Comparison of ENCODE assay signal across 11 mouse cellular contexts in genomic region chr9:22136765-22137547, GRCm38 (mm10). TPM values are rescaled to one million over a fixed set of nuclear protein-coding genes. Genes with fewer than 3 reads are reported as not detected.
DNase-seq lines count a peak whose midpoint lies in the region; ATAC-seq and TF ChIP-seq lines count a peak whose summit lies in the region.
"Had no signal": no experiment of that assay in that cellular context is flagged by ENCODE, and none has a peak within 500 bp of the region (broad histone marks: within the 10 kb centered on the region; RNA-seq: fewer than 3 reads in every experiment).

No protein-coding gene starts in this region.

- ATAC-seq in heart, embryonic 15.5 days (replicated peaks; ENCODE audit: insufficient number of reproducible peaks, insufficient read depth, low FRiP score, low read depth), result 0 out of 2 replicates have a peak, but pooled peaks have one; percentile 19
- ATAC-seq in frontal cortex, adult (ENCODE audit: low TSS enrichment), result no peak
- ATAC-seq: forebrain, embryonic 14.5 days; Patski had no signal

- H3K4me3 ChIP-seq in heart, embryonic 15.5 days, result no peak overlapping the region
- H3K4me3 ChIP-seq in myocyte, result no peak overlapping the region

- H3K4me2 ChIP-seq in heart, embryonic 15.5 days, result peak overlapping the region; percentile 12; the same call in 1 of the 2 replicates
- peak overlapping the region; percentile 9 for H3K4me2 ChIP-seq in myocyte (ENCODE audit: low read depth)

- no peaks in the 10 kb centered on the region for H3K27me3 ChIP-seq in heart, embryonic 15.5 days
- no peaks in the 10 kb centered on the region for H3K27me3 ChIP-seq in myocyte (ENCODE audit: control insufficient read depth, insufficient read depth, insufficient read length)
- H3K27me3 ChIP-seq: Patski had no signal

- no peak for DNase-seq in heart, adult 8-10 months (ENCODE audit: low spot score)
- DNase-seq in R1 (ENCODE audit: low read depth, low spot score), result peak; percentile 98
- DNase-seq in forelimb bud, embryonic 11.5 days (ENCODE audit: low read depth, low spot score), result peak; percentile 49
- DNase-seq in ovary, postnatal 14 days (ENCODE audit: low spot score), result no peak
- no peak for DNase-seq in spleen, postnatal 4 days (ENCODE audit: low spot score in 2 of 2)
- DNase-seq: left cerebral cortex, postnatal 4 days had no signal

- no peaks in the 10 kb centered on the region for H3K36me3 ChIP-seq in heart, embryonic 15.5 days
- H3K36me3 ChIP-seq in myocyte (ENCODE audit: control insufficient read depth, insufficient read depth), result no peaks in the 10 kb centered on the region

- TF ChIP-seq POLR2A in myocyte (IDR thresholded peaks at IDR 0.05; ENCODE audit: insufficient read length, low read depth), result no peak

- WGBS in heart, embryonic 15.5 days, result 26% methylated on average over 23 of the region's 23 CpGs

- no peaks in the 10 kb centered on the region for H3K79me2 ChIP-seq in myocyte (ENCODE audit: control insufficient read depth, insufficient read depth)

- no peak overlapping the region for H3K27ac ChIP-seq in heart, embryonic 15.5 days

- H3K4me1 ChIP-seq in heart, embryonic 15.5 days (replicated peaks), result peaks cover under 1% of the 10 kb centered on the region; the same call in 1 of the 2 replicates

- H3K9me3 ChIP-seq in heart, embryonic 15.5 days (replicated peaks), result no peaks in the 10 kb centered on the region

- H3ac ChIP-seq in myocyte (ENCODE audit: control insufficient read depth, insufficient read length), result no peak overlapping the region

- no peak overlapping the region for H3K9ac ChIP-seq in heart, embryonic 15.5 days

TF ChIP-seq in myocyte, 11 proteins besides CTCF, POLR2A, EP300 and RAD21:
- TF ChIP-seq MAX (IDR thresholded peaks at IDR 0.05; ENCODE audit: low read depth), result no peak
- no peak for TF ChIP-seq POLR2AphosphoS2 (IDR thresholded peaks at IDR 0.05; ENCODE audit: insufficient read length, low read depth)
- no peak for TF ChIP-seq USF1 (IDR thresholded peaks at IDR 0.05; ENCODE audit: low read depth)
- no peak for TF ChIP-seq E2F4 (IDR thresholded peaks at IDR 0.05; ENCODE audit: insufficient read depth)

RNA-seq across cellular contexts. Expression of gene Acp5, which starts 1.4 kb away (rescaled TPM):
- 3.0 and 10.3 TPM in 2 replicates for polyA plus RNA-seq in heart, embryonic 15.5 days (2015; fragmentation: Nextera tagmentation; extraction: Ambion mirVana)
- total RNA-seq in heart, adult 8-10 months (2022), result 1 to 10 TPM in 3 of 4 experiments, under 1 TPM in 1; 0.98 to 1.6 (median 1.2) TPM
- polyA plus RNA-seq in myocyte (2012; fragmentation: generic; extraction: Trizol), result 0.16 TPM
- polyA plus RNA-seq: Patski had no signal

RNA-seq across cellular contexts. Expression of gene Pigyl, which starts 19.7 kb away (rescaled TPM):
- 48.6 and 49.2 TPM in 2 replicates for polyA plus RNA-seq in heart, embryonic 15.5 days (2015; fragmentation: Nextera tagmentation; extraction: Ambion mirVana)
- total RNA-seq in heart, adult 8-10 months (2022), result 10 to 100 TPM; 48.6 to 53.6 (median 50.1) TPM
- 48.5 TPM for polyA plus RNA-seq in myocyte (2012; fragmentation: generic; extraction: Trizol)

RNA-seq across cellular contexts. Expression of gene Elof1, which starts 20.0 kb away (rescaled TPM):
- polyA plus RNA-seq in heart, embryonic 15.5 days (2015; fragmentation: Nextera tagmentation; extraction: Ambion mirVana), result 96.9 and 115 TPM in 2 replicates
- 10 to 100 TPM; 34.9 to 42.6 (median 39.3) TPM for total RNA-seq in heart, adult 8-10 months (2022)
- polyA plus RNA-seq in myocyte (2012; fragmentation: generic; extraction: Trizol), result 95.3 TPM

RNA-seq across cellular contexts. Expression of gene Cnn1, which starts 37.9 kb away (rescaled TPM):
- polyA plus RNA-seq in heart, embryonic 15.5 days (2015; fragmentation: Nextera tagmentation; extraction: Ambion mirVana), result 145 and 157 TPM in 2 replicates
- total RNA-seq in heart, adult 8-10 months (2022), result 1 to 10 TPM; 3.4 to 8.7 (median 6.1) TPM
- polyA plus RNA-seq in myocyte (2012; fragmentation: generic; extraction: Trizol), result 7.1 TPM

RNA-seq across cellular contexts. Expression of gene Zfp872, which starts 50.9 kb away (rescaled TPM):
- 0.13 and 0.52 TPM in 2 replicates for polyA plus RNA-seq in heart, embryonic 15.5 days (2015; fragmentation: Nextera tagmentation; extraction: Ambion mirVana)
- total RNA-seq in heart, adult 8-10 months (2022), result under 1 TPM in 3 of 4 experiments, not detected in 1; 0.09 to 0.16 (median 0.16) TPM
- not detected for polyA plus RNA-seq in myocyte (2012; fragmentation: generic; extraction: Trizol)
- polyA plus RNA-seq: Patski had no signal

Comparison
In these comparisons a context has a peak if more than half of its experiments do, and no peak if none do; other contexts are left out.
1. DNase-seq: peak in R1 (single experiment) and forelimb bud, embryonic 11.5 days (single experiment); none in heart, adult 8-10 months (single experiment), ovary, postnatal 14 days (single experiment) and spleen, postnatal 4 days (0 of 2).